Mouse (Mus musculus) cerebellum, adult 18-20 months (tissue): Measurements from ENCODE around the gene Prmt7.

Source experiments
- DNase-seq, 2 experiments: peaks; one replicate each; pipeline ENCODE4 v3.0.0; 2021

The Prmt7 gene

GRCm38 (mm10) chr8:106226589-106226988 lies 15.9 kb downstream of the Prmt7 start:
- DNase-seq = peak; percentile 68 to 71

- no peak for DNase-seq
Measured at GRCm38 (mm10) chr8:106231536-106231935, 20.8 kb downstream of the Prmt7 start.

GRCm38 (mm10) chr8:106232751-106233150 lies 22.0 kb downstream of the Prmt7 start:
- DNase-seq = no peak

- no peak for DNase-seq
Measured at GRCm38 (mm10) chr8:106234567-106235261, 24.0 kb downstream of the Prmt7 start.

DNA sequence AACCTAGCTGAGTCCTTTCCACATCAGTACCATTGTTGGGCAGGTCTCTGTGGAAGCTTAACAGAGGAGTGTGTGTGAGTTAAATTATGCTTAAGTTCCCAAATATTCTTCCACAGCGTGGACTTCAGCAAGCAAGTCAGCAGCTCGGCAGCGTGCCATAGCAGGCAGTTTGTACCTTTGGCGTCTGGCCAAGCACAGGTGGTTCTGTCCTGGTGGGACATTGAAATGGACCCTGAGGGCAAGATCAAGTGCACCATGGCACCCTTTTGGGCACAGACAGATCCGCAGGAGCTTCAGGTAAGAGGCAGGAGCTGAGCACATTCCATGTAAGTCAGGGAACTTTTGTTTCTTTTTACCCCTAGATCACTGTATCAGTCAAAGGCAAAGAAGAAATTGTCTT lies 26.4 kb downstream of the Prmt7 start:
- DNase-seq = peak; percentile 22 to 32

DNA sequence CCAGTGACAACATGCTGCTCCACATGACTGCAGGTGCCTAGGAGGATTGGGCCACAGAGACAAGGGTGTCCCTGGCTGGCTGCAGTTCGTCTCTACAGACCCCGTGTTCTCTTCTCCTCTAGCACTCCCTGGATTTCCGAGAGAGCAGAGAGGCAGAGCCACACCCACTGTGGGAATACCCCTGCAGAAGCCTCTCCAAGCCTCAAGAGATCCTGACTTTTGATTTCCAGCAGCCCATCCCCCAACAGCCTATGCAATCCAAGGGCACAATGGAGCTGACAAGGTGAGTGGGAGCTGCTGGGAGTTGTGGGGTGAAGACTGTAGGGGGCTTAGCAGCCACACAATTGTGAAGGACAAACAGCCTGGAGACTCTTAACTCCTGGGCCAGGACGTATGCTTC lies 39.5 kb downstream of the Prmt7 start:
- DNase-seq = no peak

GRCm38 (mm10) chr8:106258169-106258568 lies 47.4 kb downstream of the Prmt7 start:
- peak in 1 of 2 experiments; percentile 45 for DNase-seq

- DNase-seq = peak; percentile 66 to 69
Measured at GRCm38 (mm10) chr8:106259579-106260255, 49.0 kb downstream of the Prmt7 start.

DNA sequence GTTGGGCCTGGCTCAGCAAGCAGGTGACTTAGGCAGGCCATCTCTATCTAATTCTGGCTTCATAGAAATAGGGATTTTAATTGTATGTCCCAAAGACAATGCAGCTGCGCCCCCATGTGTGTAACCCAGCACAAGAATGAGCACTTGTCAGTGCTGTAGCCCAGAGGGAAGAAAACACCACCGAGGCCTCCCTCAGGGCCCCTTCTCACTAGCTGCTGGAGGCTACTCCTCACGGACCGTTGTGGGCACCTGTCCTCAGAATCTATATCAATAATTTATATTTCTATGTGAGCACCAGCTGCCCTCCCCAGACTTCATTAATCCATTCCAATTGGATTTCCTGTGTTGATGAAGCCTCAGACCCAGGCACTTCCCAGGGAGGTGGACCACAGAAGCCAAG lies 50.2 kb downstream of the Prmt7 start:
- no peak for DNase-seq

DNA sequence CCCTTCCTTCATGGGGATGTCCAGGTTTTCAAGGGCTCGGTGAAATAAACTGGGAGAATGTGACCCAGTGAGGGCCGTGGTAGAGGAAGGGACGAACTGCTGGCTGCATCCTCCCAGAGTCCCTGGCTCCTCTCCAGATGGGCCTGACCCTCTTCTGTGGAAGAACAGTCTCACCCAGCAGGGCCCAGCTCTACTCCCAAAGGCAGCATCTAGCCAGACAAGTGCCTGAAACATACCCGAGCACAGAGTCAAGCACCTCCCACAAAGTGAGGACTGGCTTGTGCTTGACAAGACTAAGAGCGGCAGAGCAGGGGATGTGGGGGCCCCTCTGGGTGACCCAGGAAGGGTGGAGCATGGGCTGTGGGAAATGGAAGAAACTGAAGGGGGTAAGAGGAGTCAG lies 51.6 kb downstream of the Prmt7 start:
- no peak for DNase-seq

- no peak for DNase-seq
Measured at GRCm38 (mm10) chr8:106263928-106264327, 53.2 kb downstream of the Prmt7 start.

- no peak for DNase-seq
Measured at GRCm38 (mm10) chr8:106265398-106265797, 54.7 kb downstream of the Prmt7 start.

- no peak for DNase-seq
Measured at GRCm38 (mm10) chr8:106268710-106269346, 58.1 kb downstream of the Prmt7 start.

GRCm38 (mm10) chr8:106270804-106271203 lies 60.1 kb downstream of the Prmt7 start:
- no peak for DNase-seq

DNA sequence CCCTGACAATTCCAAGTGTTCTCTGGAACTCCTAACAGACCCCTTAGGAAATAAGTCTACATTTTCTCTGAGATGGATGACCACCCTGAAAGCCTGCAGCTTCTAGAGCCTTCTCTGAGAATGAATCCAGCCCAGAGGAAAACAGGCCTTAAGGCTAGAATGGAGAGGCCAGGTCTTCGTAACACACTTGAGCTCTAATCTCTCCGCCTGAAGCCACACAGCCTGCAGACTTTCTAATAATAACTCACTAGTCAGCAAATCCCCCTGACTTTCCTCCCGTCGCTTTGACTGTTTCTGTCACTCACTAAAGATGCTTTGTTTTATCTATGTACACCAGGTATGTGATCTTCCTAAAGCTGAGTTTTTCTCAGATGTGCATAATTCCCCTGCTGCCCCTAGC lies 60.6 kb downstream of the Prmt7 start:
- DNase-seq = no peak

DNA sequence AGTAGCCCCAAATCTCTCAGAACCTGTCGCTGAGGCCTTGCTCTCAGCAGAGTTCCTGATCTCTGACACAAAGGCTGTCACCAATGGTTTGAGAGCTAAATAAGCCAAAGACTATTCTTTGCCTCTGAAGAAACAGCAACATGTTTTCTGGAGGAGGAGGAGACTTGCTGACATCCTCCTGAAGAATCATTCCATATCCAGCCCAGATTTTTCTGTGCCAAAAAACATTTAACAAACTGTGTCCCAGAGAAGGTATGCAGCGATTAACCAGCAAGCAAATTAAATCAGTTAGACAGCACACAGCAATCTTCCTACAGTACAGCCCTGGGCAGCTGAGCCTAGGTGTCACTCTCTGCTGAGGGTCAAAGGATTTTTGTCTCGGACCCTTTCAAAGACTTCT lies 62.7 kb downstream of the Prmt7 start:
- DNase-seq = no peak

GRCm38 (mm10) chr8:106276709-106277317 lies 66.1 kb downstream of the Prmt7 start:
- DNase-seq = no peak

GRCm38 (mm10) chr8:106278367-106279042 lies 67.8 kb downstream of the Prmt7 start:
- DNase-seq = no peak

GRCm38 (mm10) chr8:106280154-106280553 lies 69.4 kb downstream of the Prmt7 start:
- no peak for DNase-seq

- DNase-seq = no peak
Measured at GRCm38 (mm10) chr8:106280844-106281243, 70.1 kb downstream of the Prmt7 start.

- DNase-seq = no peak
Measured at GRCm38 (mm10) chr8:106287445-106287844, 76.7 kb downstream of the Prmt7 start.

GRCm38 (mm10) chr8:106288732-106289131 lies 78.0 kb downstream of the Prmt7 start:
- DNase-seq = no peak

DNA sequence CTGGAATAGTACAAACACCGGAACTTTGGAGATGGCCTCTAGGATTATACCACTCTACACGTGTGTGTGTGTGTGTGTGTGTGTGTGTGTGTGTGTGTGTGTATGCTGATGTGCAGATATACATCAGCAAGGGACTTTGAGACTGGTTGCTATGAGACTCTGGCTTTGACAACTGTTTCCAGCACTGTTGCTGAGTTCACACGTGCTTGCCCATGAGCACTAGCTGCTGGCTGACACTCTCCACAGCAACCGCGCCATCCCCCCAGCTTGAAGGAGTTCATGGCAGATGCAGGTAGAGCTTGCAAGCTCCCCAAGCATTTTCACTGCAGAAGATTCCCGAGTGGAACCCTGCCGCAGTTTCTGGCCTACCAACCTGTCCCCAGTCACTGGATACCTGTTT lies 78.7 kb downstream of the Prmt7 start:
- DNase-seq = no peak
